Mouse (Mus musculus) heart, postnatal 0 days (tissue): ENCODE measurements around the gene Slc25a27.

Experiments
- CTCF ChIP-seq: IDR thresholded peaks from 2 replicates; pipeline ENCODE4 v1.5.1; 2016; ENCODE audit warnings: antibody characterized with exemption, control low read depth, low read depth
- EP300 ChIP-seq: IDR thresholded peaks from 2 replicates; pipeline ENCODE4 v1.6.1; 2016; ENCODE audit warnings: antibody characterized with exemption, low read depth

- no peak for TF ChIP-seq CTCF
- no peak for TF ChIP-seq EP300
These were observed 26.2 kb downstream of the Slc25a27 start for GRCm38 (mm10) chr17:43640825-43641224.
